ENCODE assay signal across 8 mouse cellular contexts in genomic region chr10:91187349-91187748, GRCm38 (mm10). TPM values are rescaled to one million over a fixed set of nuclear protein-coding genes. Genes with fewer than 3 reads are reported as not detected.
DNase-seq lines count a peak whose midpoint lies in the region; ATAC-seq and TF ChIP-seq lines count a peak whose summit lies in the region.

No protein-coding gene starts in this region.

- TF ChIP-seq POLR2A in lung, adult 2 months (IDR thresholded peaks at IDR 0.05; ENCODE audit: borderline replicate concordance, extremely low read depth, low read depth, low read length): no peak
- TF ChIP-seq POLR2A in bone marrow, adult 2 months (IDR thresholded peaks at IDR 0.05; ENCODE audit: borderline replicate concordance, control insufficient read depth, low read depth, low read length): no peak

- peak overlapping the region; percentile 70 for H3K9ac ChIP-seq in forebrain, postnatal 0 days
- peak overlapping the region; percentile 68; the same call in 1 of the 2 replicates for H3K9ac ChIP-seq in liver, embryonic 11.5 days (ENCODE audit: low read depth, low read length)

- no peaks in the 10 kb centered on the region for H3K9me3 ChIP-seq in forebrain, postnatal 0 days (ENCODE audit: low read length)
- no peaks in the 10 kb centered on the region for H3K9me3 ChIP-seq in liver, embryonic 11.5 days (ENCODE audit: control insufficient read depth, low read length)

- peak; percentile 23 for DNase-seq in lung, adult 2 months
- DNase-seq in lung, postnatal 25 days (ENCODE audit: low spot score): no peak
- peak; percentile 71 for DNase-seq in forebrain, postnatal 0 days
- peak; percentile 45 for DNase-seq in liver, embryonic 11.5 days (ENCODE audit: low spot score)
- DNase-seq in urinary bladder, postnatal 4 days (ENCODE audit: low spot score in 2 of 2): no peak
- no peak for DNase-seq in Muller cell, postnatal 12 days (ENCODE audit: inconsistent ontology term)
- no peak for DNase-seq in urinary bladder, adult 18-20 months (ENCODE audit: low spot score in 2 of 2)

- no peaks in the 10 kb centered on the region for H3K27me3 ChIP-seq in forebrain, postnatal 0 days (ENCODE audit: insufficient read depth, low read length)
- no peaks in the 10 kb centered on the region for H3K27me3 ChIP-seq in liver, embryonic 11.5 days (replicated peaks; ENCODE audit: control insufficient read depth, insufficient read depth, low read length)

- 39% methylated on average over 10 of the region's 10 CpGs for WGBS in lung, adult 2 months
- 23% methylated on average over 10 of the region's 10 CpGs for WGBS in bone marrow, adult 2 months
- 7% methylated on average over 10 of the region's 10 CpGs for WGBS in forebrain, postnatal 0 days
- 29% methylated on average over 10 of the region's 10 CpGs for WGBS in liver, embryonic 11.5 days

- no peaks in the 10 kb centered on the region for H3K36me3 ChIP-seq in forebrain, postnatal 0 days (ENCODE audit: insufficient read depth)
- H3K36me3 ChIP-seq in liver, embryonic 11.5 days (ENCODE audit: control insufficient read depth, insufficient read depth, low read length): no peaks in the 10 kb centered on the region

- no peak for TF ChIP-seq CTCF in lung, adult 2 months (IDR thresholded peaks at IDR 0.05; ENCODE audit: insufficient read depth, low read length)
- no peak for TF ChIP-seq CTCF in bone marrow, adult 2 months (IDR thresholded peaks at IDR 0.05; ENCODE audit: control insufficient read depth, insufficient read depth, low read length)
- TF ChIP-seq CTCF in forebrain, postnatal 0 days (IDR thresholded peaks at IDR 0.05; ENCODE audit: low read depth): no peak

- H3K4me2 ChIP-seq in forebrain, postnatal 0 days (ENCODE audit: low read depth): peak overlapping the region; percentile 53
- peak overlapping the region; percentile 87 for H3K4me2 ChIP-seq in liver, embryonic 11.5 days

- H3K4me1 ChIP-seq in lung, adult 2 months (ENCODE audit: control insufficient read depth, insufficient read depth, low read length): peaks cover 3% of the 10 kb centered on the region
- H3K4me1 ChIP-seq in bone marrow, adult 2 months (ENCODE audit: control insufficient read depth, insufficient read depth, low read length): peaks cover 3% of the 10 kb centered on the region
- H3K4me1 ChIP-seq in forebrain, postnatal 0 days (ENCODE audit: insufficient read depth): peaks cover 11% of the 10 kb centered on the region
- 0 out of 2 replicates have a peak, but pooled peaks cover 2% of the 10 kb centered on the region for H3K4me1 ChIP-seq in liver, embryonic 11.5 days (replicated peaks; ENCODE audit: control insufficient read depth, insufficient read depth, low read length)

- peak; percentile 23; the same call in 1 of the 2 replicates for ATAC-seq in forebrain, postnatal 0 days
- no peak for ATAC-seq in liver, embryonic 11.5 days (replicated peaks; ENCODE audit: low FRiP score)

- H3K4me3 ChIP-seq in lung, adult 2 months (replicated peaks; ENCODE audit: extremely low read depth, low read depth, low read length): no peak overlapping the region
- peak overlapping the region; percentile 1 for H3K4me3 ChIP-seq in bone marrow, adult 2 months (replicated peaks; ENCODE audit: control insufficient read depth, low read depth, low read length)
- H3K4me3 ChIP-seq in forebrain, postnatal 0 days (ENCODE audit: low read depth, low read length): peak overlapping the region; percentile 41
- peak overlapping the region; percentile 52 for H3K4me3 ChIP-seq in liver, embryonic 11.5 days (ENCODE audit: low read depth, low read length)

- no peak overlapping the region for H3K27ac ChIP-seq in bone marrow, adult 2 months (ENCODE audit: control insufficient read depth, insufficient read depth, low read depth, low read length, poor library complexity)
- peak overlapping the region; percentile 97 for H3K27ac ChIP-seq in forebrain, postnatal 0 days (ENCODE audit: low read depth, low read length)
- peak overlapping the region; percentile 63; the same call in 1 of the 2 replicates for H3K27ac ChIP-seq in liver, embryonic 11.5 days (ENCODE audit: low read depth, low read length)

RNA-seq across cellular contexts. Expression of gene Tmpo, which starts 6.2 kb away (rescaled TPM):
- 40.4 and 49.6 TPM in 2 replicates for polyA plus RNA-seq in lung, adult 2 months (2012; rRNA removed)
- polyA plus RNA-seq in bone marrow, adult 2 months (2011; ENCODE audit: insufficient read depth, insufficient read length, low replicate concordance, missing spikeins): 212 and 250 TPM in 2 replicates
- 126 and 149 TPM in 2 replicates for total RNA-seq in forebrain, postnatal 0 days (2014; rRNA removed)
- 61.3 and 62.8 TPM in 2 replicates for polyA plus RNA-seq in forebrain, postnatal 0 days (2015; fragmentation: Nextera tagmentation; extraction: Ambion mirVana)
- polyA plus RNA-seq in liver, embryonic 11.5 days (2014; fragmentation: Nextera tagmentation; extraction: Ambion mirVana): 207 and 219 TPM in 2 replicates

Comparison
In these comparisons a context has a peak if more than half of its experiments do, and no peak if none do; other contexts are left out.
1. DNase-seq: peak in lung, adult 2 months (single experiment), forebrain, postnatal 0 days (single experiment) and liver, embryonic 11.5 days (single experiment); none in lung, postnatal 25 days (single experiment), urinary bladder, postnatal 4 days (0 of 2), Muller cell, postnatal 12 days (single experiment) and urinary bladder, adult 18-20 months (0 of 2).